Mouse (Mus musculus): ENCODE measurements around the gene Rab1a.
"Not testable (repeated sequence)": the region's sequence is repeated elsewhere in the genome, so short reads cannot be mapped to it uniquely, and the experiment has no call there.

GRCm38 (mm10) chr11:20166476-20166875, 34.8 kb upstream of the Rab1a start:
- TF ChIP-seq CTCF, EP300 (IDR thresholded peaks at IDR 0.05; ENCODE audit: low read depth): not testable (repeated sequence)
